Mouse (Mus musculus) hindbrain, embryonic 14.5 days (tissue): Measurements from ENCODE around the gene Arih1. TPM values are rescaled to one million over a fixed set of nuclear protein-coding genes. Genes with fewer than 3 reads are reported as not detected.
"Not testable (repeated sequence)": the region's sequence is repeated elsewhere in the genome, so short reads cannot be mapped to it uniquely, and the experiment has no call there.

Source experiments
- ATAC-seq: fragments of 200-750 bp; cut with Nextera tagmentation; 2 replicates; pipeline ENCODE4 v1.8.0; 2017; ENCODE audit warnings: moderate number of reproducible peaks, mild to moderate bottlenecking, moderate TSS enrichment, moderate library complexity; ENCODE audit not compliant: low FRiP score
- DNase-seq: peaks from one replicate; pipeline ENCODE4 v3.0.0-alpha.2; 2015; ENCODE audit warnings: low spot score
- H3K27ac ChIP-seq: fragments of 300-500 bp; sonication (generic); 2 replicates; pipeline ENCODE4 v1.5.1; 2014; ENCODE audit warnings: mild to moderate bottlenecking, moderate library complexity
- H3K27me3 ChIP-seq: fragments of 300-500 bp; sonication (generic); 2 replicates; pipeline ENCODE4 v1.6.1; 2014; ENCODE audit warnings: mild to moderate bottlenecking, low read length, mixed read lengths; ENCODE audit not compliant: control insufficient read depth, insufficient read depth
- H3K36me3 ChIP-seq: fragments of 300-500 bp; sonication (generic); replicated peaks from 2 replicates; pipeline ENCODE4 v1.6.1; 2014; ENCODE audit not compliant: control insufficient read depth, insufficient read depth
- H3K4me1 ChIP-seq: fragments of 300-500 bp; sonication (generic); replicated peaks from 2 replicates; pipeline ENCODE4 v1.6.1; 2014; ENCODE audit warnings: antibody characterized with exemption, low read length, mixed read lengths; ENCODE audit not compliant: control insufficient read depth, insufficient read depth
- H3K4me2 ChIP-seq: fragments of 300-500 bp; sonication (generic); replicated peaks from 2 replicates; pipeline ENCODE4 v1.6.1; 2014; ENCODE audit warnings: mild to moderate bottlenecking, moderate library complexity
- H3K4me3 ChIP-seq: fragments of 300-500 bp; sonication (generic); replicated peaks from 2 replicates; pipeline ENCODE4 v1.5.1; 2014; ENCODE audit warnings: mild to moderate bottlenecking, low read length
- H3K9ac ChIP-seq: fragments of 300-500 bp; sonication (generic); 2 replicates; pipeline ENCODE4 v1.6.1; 2014
- H3K9me3 ChIP-seq: fragments of 300-500 bp; sonication (generic); 2 replicates; pipeline ENCODE4 v1.6.1; 2016; ENCODE audit warnings: low read length; ENCODE audit not compliant: control insufficient read depth
- WGBS: fragments of 180-500 bp; shearing (Covaris S2); extraction: QIAGEN DNeasy Blood & Tissue Kit; methylation state at CpG from one replicate; pipeline ENCODE4 v1.1.7; 2014; 5-methylcytosine and 5-hydroxymethylcytosine counted together
- polyA plus RNA-seq: library from polyadenylated mRNA; unstranded; fragments of >200 nt; fragmentation: Nextera tagmentation; extraction: Ambion mirVana; gene quantifications from 2 replicates; pipeline ENCODE4 v1.2.1, GENCODE M21; 2014

Gene Arih1
- polyA plus RNA-seq, 1 experiment from 2014 or later: 18.0 TPM

DNA sequence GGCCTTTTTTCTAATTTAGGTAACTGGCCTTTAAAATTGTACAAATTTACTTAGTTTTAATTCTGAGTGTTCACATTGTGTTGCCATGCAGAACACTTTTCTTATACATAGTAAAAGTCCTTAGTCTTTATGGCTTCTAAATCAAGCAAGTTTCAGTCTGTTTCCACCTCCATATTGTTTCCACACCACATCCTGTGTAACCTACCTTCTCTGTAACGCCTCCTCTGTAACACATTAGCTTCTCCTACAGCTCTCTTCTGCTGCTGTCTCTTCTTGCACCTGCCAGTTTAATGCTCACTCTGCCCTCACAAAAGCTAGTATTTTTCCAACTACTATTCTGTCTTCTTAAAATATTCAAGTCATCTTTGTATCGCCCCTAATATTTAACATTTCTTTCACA lies 54.8 kb downstream of the Arih1 start:
- WGBS: 99% methylated on average over 2 of the region's 2 CpGs
- Histone ChIP-seq H3K4me1 (no peaks in the 10 kb centered on the region), H3K36me3 (peaks cover 21% of the 10 kb centered on the region), H3K9ac (no peak overlapping the region), H3K27ac (no peak overlapping the region), H3K27me3 (no peaks in the 10 kb centered on the region), H3K9me3 (no peaks in the 10 kb centered on the region), H3K4me2 (no peak overlapping the region), H3K4me3 (no peak overlapping the region)
- ATAC-seq (no peak), DNase-seq (no peak)

DNA sequence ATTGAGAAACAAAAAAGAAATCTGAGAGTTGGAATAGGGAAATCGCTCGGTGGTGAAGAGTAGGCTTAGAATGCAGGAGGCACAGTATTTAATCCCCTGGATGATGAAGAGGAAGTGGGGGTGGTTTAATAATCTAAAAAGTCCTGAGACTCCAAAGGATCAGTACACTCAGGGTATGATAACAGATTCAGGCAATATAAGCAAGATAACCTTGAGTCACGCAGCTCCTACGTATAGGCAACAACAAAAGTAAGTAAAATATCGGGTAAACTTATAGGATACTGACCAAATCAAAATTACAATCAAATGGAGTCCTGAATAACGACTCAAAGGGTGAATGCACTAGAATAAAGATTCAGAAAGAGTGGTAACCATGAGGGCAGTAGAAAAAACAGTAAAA lies 65.9 kb downstream of the Arih1 start:
- 92% methylated on average over 6 of the region's 6 CpGs for whole genome bisulfite sequencing
- no peak overlapping the region for H3K9ac ChIP-seq
- no peak overlapping the region for H3K4me3 ChIP-seq
- no peak for DNase-seq
- no peak overlapping the region for H3K4me2 ChIP-seq
- H3K27me3 ChIP-seq: no peaks in the 10 kb centered on the region
- H3K9me3 ChIP-seq: no peaks in the 10 kb centered on the region
- H3K36me3 ChIP-seq: peaks cover 2% of the 10 kb centered on the region
- no peaks in the 10 kb centered on the region for H3K4me1 ChIP-seq
- H3K27ac ChIP-seq: no peak overlapping the region
- no peak for ATAC-seq

DNA sequence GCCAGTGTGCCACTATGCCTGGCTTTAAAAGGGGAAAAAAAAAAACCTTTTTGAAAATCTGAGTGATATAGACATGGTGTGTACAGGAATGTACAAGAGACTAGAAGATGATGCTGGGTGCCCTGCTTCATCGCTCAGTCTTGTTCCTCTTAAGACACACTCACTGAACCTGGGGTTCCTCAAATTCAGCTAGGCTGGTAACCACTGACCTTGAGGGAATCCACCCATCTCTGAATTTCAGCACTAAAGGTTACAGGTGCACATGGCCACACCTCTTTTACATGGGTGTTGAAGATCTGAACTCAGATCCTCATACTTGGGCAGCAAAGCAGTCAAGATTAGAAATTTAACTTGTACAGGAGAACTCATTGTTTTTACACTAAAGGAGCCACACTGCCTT lies 79.1 kb downstream of the Arih1 start:
- no peaks in the 10 kb centered on the region for H3K4me1 ChIP-seq
- H3K27ac ChIP-seq: no peak overlapping the region

DNA sequence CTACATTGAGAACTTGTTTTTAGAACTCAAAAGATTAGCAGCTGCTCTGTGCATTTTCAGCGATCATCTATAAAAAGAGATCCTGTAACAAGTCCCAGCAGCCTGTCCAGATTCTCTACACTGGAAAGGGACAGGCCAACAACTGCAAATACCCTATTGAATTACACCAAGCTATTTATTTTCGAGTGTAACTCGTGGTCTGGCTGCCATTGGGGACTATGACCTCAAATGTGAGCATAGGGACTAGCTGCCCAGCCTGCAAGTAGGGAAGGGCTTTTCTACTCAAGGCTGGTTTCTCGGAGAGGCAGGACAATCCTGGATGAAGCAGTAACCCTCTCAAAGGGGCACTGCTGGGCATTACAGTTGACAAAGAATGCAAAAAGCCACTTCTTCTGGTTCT lies 97.3 kb downstream of the Arih1 start:
- no peak overlapping the region for H3K4me3 ChIP-seq
- DNase-seq (no peak), ATAC-seq (no peak)
- no peak overlapping the region for H3K4me2 ChIP-seq
- H3K27ac ChIP-seq: no peak overlapping the region
- 93% methylated on average over 4 of the region's 4 CpGs for WGBS
- no peaks in the 10 kb centered on the region for H3K4me1 ChIP-seq
- H3K9ac ChIP-seq: no peak overlapping the region
- no peaks in the 10 kb centered on the region for H3K27me3 ChIP-seq
- H3K9me3 ChIP-seq: no peaks in the 10 kb centered on the region
- peaks cover 40% of the 10 kb centered on the region for H3K36me3 ChIP-seq

More for the DNA sequence above, 79.1 kb downstream of the Arih1 start:
- Histone ChIP-seq H3K9ac (no peak overlapping the region), H3K36me3 (peaks cover 69% of the 10 kb centered on the region), H3K27me3 (no peaks in the 10 kb centered on the region), H3K9me3 (no peaks in the 10 kb centered on the region), H3K4me3 (no peak overlapping the region), H3K4me2 (no peak overlapping the region)
- DNase-seq: no peak
- no peak for ATAC-seq
- 100% methylated on average over 1 of the region's 1 CpGs for WGBS

DNA sequence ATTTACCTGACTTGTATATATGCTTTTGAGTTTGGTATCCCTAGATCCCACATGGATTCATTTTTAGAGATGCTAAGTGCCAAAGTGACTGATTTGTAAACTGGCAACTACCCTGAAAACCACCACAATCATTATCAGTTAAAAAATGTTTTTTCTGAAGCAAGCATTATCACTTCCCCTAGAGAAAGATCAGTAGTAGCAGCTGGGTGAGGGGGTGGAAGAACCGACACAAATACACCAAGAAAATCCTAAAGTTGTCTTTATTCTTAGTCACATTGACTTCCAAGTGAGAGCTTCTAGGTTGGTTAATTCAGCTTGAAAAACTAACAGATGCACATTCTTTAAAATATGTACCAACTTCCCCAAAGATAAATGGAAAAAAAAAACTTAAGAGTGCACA lies 98.1 kb downstream of the Arih1 start:
- no peaks in the 10 kb centered on the region for H3K9me3 ChIP-seq

DNA sequence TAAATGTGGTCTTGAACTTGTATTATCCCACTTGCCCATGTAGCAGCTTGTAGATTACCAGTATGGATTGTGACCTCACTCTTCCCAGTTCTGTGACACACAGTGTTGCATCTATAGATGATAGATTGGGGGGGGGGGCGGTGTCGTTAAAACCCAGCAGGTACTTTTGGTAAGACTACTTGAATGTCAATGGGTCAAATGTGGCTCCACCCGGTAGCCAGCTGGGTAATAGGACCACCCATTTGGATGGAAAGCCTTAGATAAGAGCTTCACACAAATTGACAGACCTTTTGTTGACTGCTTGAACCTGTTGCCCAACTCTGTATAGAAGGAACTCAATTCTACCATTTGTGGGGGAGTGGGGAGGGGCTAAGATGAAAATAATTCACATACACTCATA lies 99.0 kb downstream of the Arih1 start:
- no peaks in the 10 kb centered on the region for H3K27me3 ChIP-seq
- H3K4me3 ChIP-seq: no peak overlapping the region
- no peak overlapping the region for H3K4me2 ChIP-seq
- no peak overlapping the region for H3K27ac ChIP-seq
- no peaks in the 10 kb centered on the region for H3K9me3 ChIP-seq
- H3K36me3 ChIP-seq: peaks cover 23% of the 10 kb centered on the region
- DNase-seq (no peak), ATAC-seq (no peak)
- no peaks in the 10 kb centered on the region for H3K4me1 ChIP-seq
- 41% methylated on average over 3 of the region's 3 CpGs for WGBS
- H3K9ac ChIP-seq: no peak overlapping the region

More for the DNA sequence above, 98.1 kb downstream of the Arih1 start:
- DNase-seq (no peak), ATAC-seq (no peak)
- Histone ChIP-seq H3K9ac (no peak overlapping the region), H3K4me2 (no peak overlapping the region), H3K27ac (no peak overlapping the region), H3K36me3 (peaks cover 32% of the 10 kb centered on the region), H3K27me3 (no peaks in the 10 kb centered on the region), H3K4me3 (no peak overlapping the region), H3K4me1 (no peaks in the 10 kb centered on the region)
- 87% methylated on average over 1 of the region's 1 CpGs for WGBS

DNA sequence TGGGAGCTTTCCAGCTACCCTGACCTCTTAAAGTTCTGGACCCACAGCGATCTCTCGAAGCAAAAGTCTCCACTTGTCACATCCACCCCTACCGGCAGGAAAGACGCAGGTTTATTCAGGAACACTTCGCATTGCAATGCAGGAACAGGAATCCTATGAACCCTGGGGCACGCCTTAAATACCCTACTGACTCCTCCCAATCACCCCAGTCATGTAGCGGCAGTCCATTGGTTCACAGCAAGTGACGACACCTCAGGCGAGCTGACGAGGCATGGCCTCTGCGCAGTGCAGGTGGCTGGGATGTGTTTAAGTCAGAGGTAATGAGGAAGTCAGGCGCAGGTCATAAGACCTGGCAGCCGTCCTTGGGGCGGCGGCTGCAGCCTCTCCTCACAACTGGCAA lies 110.8 kb downstream of the Arih1 start:
- H3K4me3 ChIP-seq: no peak overlapping the region
- no peaks in the 10 kb centered on the region for H3K4me1 ChIP-seq
- H3K36me3 ChIP-seq: no peaks in the 10 kb centered on the region
- WGBS: 96% methylated on average over 15 of the region's 15 CpGs
- no peak overlapping the region for H3K4me2 ChIP-seq
- no peak overlapping the region for H3K27ac ChIP-seq
- no peak overlapping the region for H3K9ac ChIP-seq
- DNase-seq: no peak
- ATAC-seq: no peak
- no peaks in the 10 kb centered on the region for H3K27me3 ChIP-seq
- peaks cover 13% of the 10 kb centered on the region; the same call in 1 of the 2 replicates for H3K9me3 ChIP-seq

DNA sequence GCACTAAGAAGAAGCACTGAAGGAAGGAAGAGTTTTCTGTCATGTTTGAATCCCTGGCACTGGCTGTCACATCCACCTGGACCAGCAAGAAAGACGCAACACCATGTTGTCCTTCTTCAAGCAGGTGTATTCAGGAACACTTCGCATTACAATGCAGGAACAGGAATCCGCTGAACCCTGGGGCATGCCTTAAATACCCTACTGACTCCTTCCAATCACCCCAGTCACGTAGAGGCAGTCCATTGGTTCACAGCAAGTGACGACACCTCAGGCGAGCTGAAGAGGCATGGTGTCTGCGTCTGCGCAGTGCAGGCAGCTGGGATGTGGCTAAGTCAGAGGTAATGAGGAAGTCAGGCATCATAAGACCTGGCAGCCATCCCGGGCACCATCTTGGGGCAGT lies 116.8 kb downstream of the Arih1 start:
- Histone ChIP-seq H3K9me3 (peaks cover 13% of the 10 kb centered on the region; the same call in 1 of the 2 replicates), H3K4me1 (no peaks in the 10 kb centered on the region), H3K36me3 (no peaks in the 10 kb centered on the region), H3K4me2 (no peak overlapping the region), H3K27ac (no peak overlapping the region), H3K9ac (no peak overlapping the region), H3K4me3 (no peak overlapping the region), H3K27me3 (no peaks in the 10 kb centered on the region)
- ATAC-seq: no peak
- DNase-seq: no peak
- 90% methylated on average over 9 of the region's 9 CpGs for WGBS

DNA sequence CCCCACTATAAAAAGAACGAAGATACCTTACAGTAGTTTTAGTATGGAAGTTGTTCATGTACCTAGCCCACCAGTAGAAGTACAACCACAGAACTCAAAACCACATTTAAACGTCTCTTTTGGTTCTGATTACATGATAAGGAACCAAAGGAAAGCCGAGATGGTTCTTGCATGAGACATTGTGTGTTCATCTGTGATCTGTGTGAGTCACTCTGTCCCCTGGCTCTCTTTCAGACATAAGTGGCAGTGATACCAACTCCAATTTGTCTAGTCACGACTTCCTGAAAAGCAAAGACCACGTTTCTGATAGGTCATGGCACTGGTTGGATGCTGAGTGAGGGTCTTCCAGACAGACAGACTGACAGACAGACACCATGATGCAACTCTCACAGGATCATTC lies 117.2 kb downstream of the Arih1 start:
- no peak overlapping the region for H3K27ac ChIP-seq
- H3K4me1 ChIP-seq: no peaks in the 10 kb centered on the region
- no peak overlapping the region for H3K4me2 ChIP-seq
- H3K9ac ChIP-seq: no peak overlapping the region
- no peak for DNase-seq
- ATAC-seq: no peak
- peaks cover 13% of the 10 kb centered on the region; the same call in 1 of the 2 replicates for H3K9me3 ChIP-seq
- no peaks in the 10 kb centered on the region for H3K27me3 ChIP-seq
- no peak overlapping the region for H3K4me3 ChIP-seq
- 81% methylated on average over 5 of the region's 5 CpGs for WGBS
- no peaks in the 10 kb centered on the region for H3K36me3 ChIP-seq

DNA sequence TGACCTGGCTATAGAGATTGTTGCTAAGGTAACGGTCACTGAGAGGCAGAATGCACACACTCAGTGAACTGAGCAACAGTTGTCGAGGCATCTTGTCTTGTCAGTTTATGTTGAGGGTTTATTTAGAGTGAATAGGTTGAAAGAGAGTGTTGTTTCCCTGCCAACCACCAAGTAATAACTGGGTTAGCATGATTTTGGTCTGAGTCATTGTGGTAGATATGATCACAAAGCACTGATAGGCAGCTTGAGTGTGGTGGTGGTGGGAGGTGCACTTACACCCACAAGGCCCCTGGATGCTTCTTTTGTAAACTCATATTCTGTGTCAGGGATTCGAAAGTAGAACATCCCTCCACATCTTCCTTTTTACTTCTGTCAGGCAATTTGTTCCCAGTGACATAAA lies 125.9 kb downstream of the Arih1 start:
- not testable (repeated sequence) for H3K27me3 ChIP-seq, DNase-seq, H3K9ac ChIP-seq, H3K4me2 ChIP-seq, H3K36me3 ChIP-seq, ATAC-seq, H3K4me1 ChIP-seq, H3K9me3 ChIP-seq, H3K4me3 ChIP-seq, H3K27ac ChIP-seq
- WGBS: 100% methylated on average over 1 of the region's 3 CpGs
